ENCODE assay signal across 29 mouse cellular contexts in the genomic region with DNA sequence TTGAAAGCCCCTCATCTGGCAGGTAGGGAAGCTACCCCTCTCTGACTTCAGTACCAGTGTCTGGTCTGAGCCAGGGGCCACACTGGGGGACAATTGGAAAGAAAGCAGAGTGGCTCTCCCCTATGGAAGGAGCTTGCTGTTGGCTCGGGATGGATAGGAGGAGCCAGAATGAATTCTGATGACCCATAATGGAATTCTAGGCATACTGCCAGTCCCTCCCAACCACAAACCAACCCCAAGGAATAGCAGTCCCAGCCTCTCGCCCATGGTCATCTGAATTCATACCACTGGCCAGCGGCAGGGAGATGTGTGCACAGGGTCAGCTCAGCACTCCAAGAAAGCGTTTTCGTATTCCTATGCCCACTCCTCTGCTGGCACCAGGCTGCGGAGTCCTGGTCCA.
DNase-seq lines count a peak whose midpoint lies in the region; ATAC-seq and TF ChIP-seq lines count a peak whose summit lies in the region.
"Had no signal": no experiment of that assay in that cellular context is flagged by ENCODE, and none has a peak within 500 bp of the region (broad histone marks: within the 10 kb centered on the region; RNA-seq: fewer than 3 reads in every experiment).

No protein-coding gene starts in this region.

- peak overlapping the region; percentile 88 for H3K27ac ChIP-seq in layer of hippocampus, adult 2 months
- no peak overlapping the region for H3K27ac ChIP-seq in midbrain, postnatal 0 days (ENCODE audit: low read depth, low read length)
- H3K27ac ChIP-seq in midbrain, embryonic 14.5 days (replicated peaks; ENCODE audit: low read depth, low read length): no peak overlapping the region
- H3K27ac ChIP-seq in olfactory bulb, adult 2 months (ENCODE audit: insufficient read depth, low read depth, low read length): 0 out of 2 replicates have a peak overlapping the region, but pooled peaks have one; percentile 13
- H3K27ac ChIP-seq in forebrain, postnatal 0 days (ENCODE audit: low read depth, low read length): no peak overlapping the region
- H3K27ac ChIP-seq: embryonic facial prominence, embryonic 12.5 days; embryonic facial prominence, embryonic 15.5 days; heart, embryonic 15.5 days; hindbrain, embryonic 15.5 days had no signal

- H3K36me3 ChIP-seq in midbrain, postnatal 0 days (ENCODE audit: insufficient read depth, low read length): no peaks in the 10 kb centered on the region
- no peaks in the 10 kb centered on the region for H3K36me3 ChIP-seq in midbrain, embryonic 14.5 days (ENCODE audit: control insufficient read depth, insufficient read depth, low read length)
- H3K36me3 ChIP-seq in forebrain, postnatal 0 days (ENCODE audit: insufficient read depth): no peaks in the 10 kb centered on the region
- H3K36me3 ChIP-seq: embryonic facial prominence, embryonic 12.5 days; embryonic facial prominence, embryonic 15.5 days; G1E; heart, embryonic 12.5 days; heart, embryonic 15.5 days; hindbrain, embryonic 10.5 days; hindbrain, embryonic 15.5 days had no signal

- no peak for ATAC-seq in midbrain, postnatal 0 days (ENCODE audit: low FRiP score)
- ATAC-seq in midbrain, embryonic 14.5 days (ENCODE audit: low FRiP score, low TSS enrichment): no peak
- ATAC-seq in forebrain, postnatal 0 days: no peak
- ATAC-seq: forebrain, embryonic 14.5 days; inflammation-experienced regulatory T-cells, adult 6 months; Patski had no signal

- no peak overlapping the region for H3K9ac ChIP-seq in midbrain, postnatal 0 days (replicated peaks; ENCODE audit: low read length, poor library complexity, severe bottlenecking)
- H3K9ac ChIP-seq in midbrain, embryonic 14.5 days (replicated peaks; ENCODE audit: low read length): no peak overlapping the region
- no peak overlapping the region for H3K9ac ChIP-seq in forebrain, postnatal 0 days
- H3K9ac ChIP-seq: embryonic facial prominence, embryonic 12.5 days; embryonic facial prominence, embryonic 15.5 days; heart, embryonic 12.5 days; heart, embryonic 15.5 days; hindbrain, embryonic 15.5 days had no signal

- H3K4me1 ChIP-seq in midbrain, postnatal 0 days (ENCODE audit: insufficient read depth, low read length): peaks cover 7% of the 10 kb centered on the region; the same call in 1 of the 2 replicates
- H3K4me1 ChIP-seq in midbrain, embryonic 14.5 days (ENCODE audit: control insufficient read depth, insufficient read depth, low read length): peaks cover 15% of the 10 kb centered on the region
- H3K4me1 ChIP-seq in olfactory bulb, adult 2 months (ENCODE audit: control insufficient read depth, insufficient read depth, low read length): peaks cover 73% of the 10 kb centered on the region
- peaks cover 26% of the 10 kb centered on the region for H3K4me1 ChIP-seq in forebrain, postnatal 0 days (ENCODE audit: insufficient read depth)
- H3K4me1 ChIP-seq: embryonic facial prominence, embryonic 12.5 days; embryonic facial prominence, embryonic 15.5 days had no signal

- no peak overlapping the region for H3K4me3 ChIP-seq in layer of hippocampus, adult 2 months
- H3K4me3 ChIP-seq in midbrain, postnatal 0 days (ENCODE audit: low read depth, low read length): no peak overlapping the region
- no peak overlapping the region for H3K4me3 ChIP-seq in midbrain, embryonic 14.5 days (replicated peaks; ENCODE audit: low read depth, low read length)
- no peak overlapping the region for H3K4me3 ChIP-seq in olfactory bulb, adult 2 months (ENCODE audit: insufficient read depth, low read depth, low read length)
- no peak overlapping the region for H3K4me3 ChIP-seq in forebrain, postnatal 0 days (ENCODE audit: low read depth, low read length)
- H3K4me3 ChIP-seq: embryonic facial prominence, embryonic 12.5 days; embryonic facial prominence, embryonic 15.5 days; heart, embryonic 12.5 days; heart, embryonic 15.5 days; hindbrain, embryonic 10.5 days; hindbrain, embryonic 15.5 days had no signal

- 75% methylated on average over 6 of the region's 6 CpGs for WGBS in midbrain, postnatal 0 days
- WGBS in midbrain, embryonic 14.5 days: 88% methylated on average over 6 of the region's 6 CpGs
- WGBS in olfactory bulb, adult 2 months: 72% methylated on average over 6 of the region's 6 CpGs
- WGBS in forebrain, postnatal 0 days: 72% methylated on average over 6 of the region's 6 CpGs

- no peak for DNase-seq in layer of hippocampus, adult 2 months (ENCODE audit: low spot score in 2 of 2)
- no peak for DNase-seq in layer of hippocampus, adult 8-10 months (ENCODE audit: low spot score in 2 of 2)
- DNase-seq in midbrain, postnatal 0 days (ENCODE audit: low spot score): peak; percentile 27
- DNase-seq in midbrain, embryonic 14.5 days: no peak
- DNase-seq in MN1 (ENCODE audit: low spot score): peak; percentile 53
- no peak for DNase-seq in forebrain, postnatal 0 days
- no peak for DNase-seq in urinary bladder, adult 2 months (ENCODE audit: low spot score)
- DNase-seq: adrenal gland, postnatal 10 days; adrenal gland, postnatal 36 days; B cell, adult 2 months; cerebellum, adult 11 months; cerebellum, adult 2 months; cerebellum, adult 9-11 months; cerebellum, postnatal 25 days; gastrocnemius, postnatal 25 days; heart, adult 18-20 months; heart, postnatal 36 days had no signal

- TF ChIP-seq POLR2A in olfactory bulb, adult 2 months (IDR thresholded peaks at IDR 0.05; ENCODE audit: insufficient read depth, low read depth, low read length): no peak

- no peaks in the 10 kb centered on the region for H3K9me3 ChIP-seq in midbrain, postnatal 0 days (ENCODE audit: low read length)
- no peaks in the 10 kb centered on the region for H3K9me3 ChIP-seq in midbrain, embryonic 14.5 days (ENCODE audit: control insufficient read depth, low read length)
- H3K9me3 ChIP-seq in forebrain, postnatal 0 days (ENCODE audit: low read length): no peaks in the 10 kb centered on the region
- H3K9me3 ChIP-seq: embryonic facial prominence, embryonic 12.5 days; embryonic facial prominence, embryonic 15.5 days; heart, embryonic 12.5 days; heart, embryonic 15.5 days; hindbrain, embryonic 10.5 days; hindbrain, embryonic 15.5 days had no signal

- TF ChIP-seq CTCF in layer of hippocampus, adult 2 months (conservative IDR thresholded peaks at IDR 0.05): no peak
- no peak for TF ChIP-seq CTCF in midbrain, postnatal 0 days (IDR thresholded peaks at IDR 0.05)
- no peak for TF ChIP-seq CTCF in olfactory bulb, adult 2 months (IDR thresholded peaks at IDR 0.05; ENCODE audit: insufficient read depth, low read depth, low read length)
- TF ChIP-seq CTCF in forebrain, postnatal 0 days (IDR thresholded peaks at IDR 0.05; ENCODE audit: low read depth): no peak

- H3K27me3 ChIP-seq in midbrain, postnatal 0 days (ENCODE audit: insufficient read depth, low read length): no peaks in the 10 kb centered on the region
- no peaks in the 10 kb centered on the region for H3K27me3 ChIP-seq in midbrain, embryonic 14.5 days (ENCODE audit: control insufficient read depth, insufficient read depth, low read length)
- H3K27me3 ChIP-seq in forebrain, postnatal 0 days (ENCODE audit: insufficient read depth, low read length): no peaks in the 10 kb centered on the region
- H3K27me3 ChIP-seq: CH12.LX; heart, embryonic 15.5 days; hindbrain, embryonic 15.5 days; Patski had no signal

- H3K4me2 ChIP-seq in midbrain, postnatal 0 days (ENCODE audit: low read depth, low read length, poor library complexity, severe bottlenecking): no peak overlapping the region
- H3K4me2 ChIP-seq in midbrain, embryonic 14.5 days (ENCODE audit: low read length): no peak overlapping the region
- H3K4me2 ChIP-seq in forebrain, postnatal 0 days (ENCODE audit: low read depth): no peak overlapping the region
- H3K4me2 ChIP-seq: embryonic facial prominence, embryonic 12.5 days; embryonic facial prominence, embryonic 15.5 days; heart, embryonic 12.5 days; heart, embryonic 15.5 days; hindbrain, embryonic 15.5 days had no signal

Comparison
In these comparisons a context has a peak if more than half of its experiments do, and no peak if none do; other contexts are left out.
1. DNase-seq: peak in midbrain, postnatal 0 days (single experiment) and MN1 (single experiment); none in layer of hippocampus, adult 2 months (0 of 2), layer of hippocampus, adult 8-10 months (0 of 2), midbrain, embryonic 14.5 days (single experiment), forebrain, postnatal 0 days (single experiment) and urinary bladder, adult 2 months (single experiment).
2. H3K27ac ChIP-seq: peak in layer of hippocampus, adult 2 months (single experiment) and olfactory bulb, adult 2 months (single experiment); none in midbrain, postnatal 0 days (single experiment), midbrain, embryonic 14.5 days (single experiment) and forebrain, postnatal 0 days (single experiment).